Mouse (Mus musculus): ENCODE measurements around the gene Ndufaf1. TPM values are rescaled to one million over a fixed set of nuclear protein-coding genes. Genes with fewer than 3 reads are reported as not detected.

The Ndufaf1 gene
- polyA plus RNA-seq (2014; fragmentation: Illumina TruSeq; extraction: RNeasy Lipid Tissue Mini Kit (QIAGEN cat#74804); ENCODE audit: insufficient read depth, low read depth, low replicate concordance): 15.6 TPM

GRCm38 (mm10) chr2:119662220-119663182 is at the start of gene Ndufaf1:
Ndufaf1 (minus strand) TSS chr2:119662827.

GRCm38 (mm10) chr2:119674525-119675214 is 12.0 kb upstream of the Ndufaf1 start, which contains the start of gene Rtf1:
Rtf1 (plus strand) TSS chr2:119675068.

GRCm38 (mm10) chr2:119618199-119618982 is 44.2 kb downstream of the Ndufaf1 start, which contains the start of the genes Nusap1 and Oip5:
Nusap1 (plus strand) TSS chr2:119618298.
Oip5 (minus strand) TSS chr2:119618469.

Other genes with a start within 250 kb of the Ndufaf1 start
- 5.4 TPM for gene Ino80, start 185.1 kb downstream of the Ndufaf1 start, polyA plus RNA-seq (2014; fragmentation: Illumina TruSeq; extraction: RNeasy Lipid Tissue Mini Kit (QIAGEN cat#74804); ENCODE audit: insufficient read depth, low read depth, low replicate concordance)
- gene Exd1, start 115.2 kb downstream of the Ndufaf1 start, polyA plus RNA-seq (2014; fragmentation: Illumina TruSeq; extraction: RNeasy Lipid Tissue Mini Kit (QIAGEN cat#74804); ENCODE audit: insufficient read depth, low read depth, low replicate concordance): 0.22 TPM
- 84.6 TPM for gene Chp1, start 115.1 kb downstream of the Ndufaf1 start, polyA plus RNA-seq (2014; fragmentation: Illumina TruSeq; extraction: RNeasy Lipid Tissue Mini Kit (QIAGEN cat#74804); ENCODE audit: insufficient read depth, low read depth, low replicate concordance)
- gene Nusap1, start 44.5 kb downstream of the Ndufaf1 start, polyA plus RNA-seq (2014; fragmentation: Illumina TruSeq; extraction: RNeasy Lipid Tissue Mini Kit (QIAGEN cat#74804); ENCODE audit: insufficient read depth, low read depth, low replicate concordance): 0.79 TPM
- 0.23 TPM for gene Oip5, start 44.4 kb downstream of the Ndufaf1 start, polyA plus RNA-seq (2014; fragmentation: Illumina TruSeq; extraction: RNeasy Lipid Tissue Mini Kit (QIAGEN cat#74804); ENCODE audit: insufficient read depth, low read depth, low replicate concordance)
- 11.1 TPM for gene Rtf1, start 12.2 kb upstream of the Ndufaf1 start, polyA plus RNA-seq (2014; fragmentation: Illumina TruSeq; extraction: RNeasy Lipid Tissue Mini Kit (QIAGEN cat#74804); ENCODE audit: insufficient read depth, low read depth, low replicate concordance)
- 4.4 TPM for gene Itpka, start 79.5 kb upstream of the Ndufaf1 start, polyA plus RNA-seq (2014; fragmentation: Illumina TruSeq; extraction: RNeasy Lipid Tissue Mini Kit (QIAGEN cat#74804); ENCODE audit: insufficient read depth, low read depth, low replicate concordance)
- gene Ltk, start 97.6 kb upstream of the Ndufaf1 start, polyA plus RNA-seq (2014; fragmentation: Illumina TruSeq; extraction: RNeasy Lipid Tissue Mini Kit (QIAGEN cat#74804); ENCODE audit: insufficient read depth, low read depth, low replicate concordance): 1.5 TPM
- 3.6 TPM for gene Rpap1, start 124.7 kb upstream of the Ndufaf1 start, polyA plus RNA-seq (2014; fragmentation: Illumina TruSeq; extraction: RNeasy Lipid Tissue Mini Kit (QIAGEN cat#74804); ENCODE audit: insufficient read depth, low read depth, low replicate concordance)
- 6.3 TPM for gene Tyro3, start 134.9 kb upstream of the Ndufaf1 start, polyA plus RNA-seq (2014; fragmentation: Illumina TruSeq; extraction: RNeasy Lipid Tissue Mini Kit (QIAGEN cat#74804); ENCODE audit: insufficient read depth, low read depth, low replicate concordance)
- 3.7 TPM for gene Mga, start 234.4 kb upstream of the Ndufaf1 start, polyA plus RNA-seq (2014; fragmentation: Illumina TruSeq; extraction: RNeasy Lipid Tissue Mini Kit (QIAGEN cat#74804); ENCODE audit: insufficient read depth, low read depth, low replicate concordance)